Mouse (Mus musculus) thymus, adult 2 months (tissue): ENCODE data around the gene Prmt1. TPM values are rescaled to one million over a fixed set of nuclear protein-coding genes. Genes with fewer than 3 reads are reported as not detected.
"Not testable (repeated sequence)": the region's sequence is repeated elsewhere in the genome, so short reads cannot be mapped to it uniquely, and the experiment has no call there.

ENCODE experiments used
- DNase-seq: peaks from one replicate; pipeline ENCODE4 v3.0.0; 2021
- H3K27ac ChIP-seq: fragments of 200-500 bp; 2 replicates; pipeline ENCODE4 v1.5.1; 2012; ENCODE audit warnings: low read length, control low read depth; ENCODE audit not compliant: control insufficient read depth, insufficient read depth
- H3K27me3 ChIP-seq: fragments of 200-500 bp; 2 replicates; pipeline ENCODE4 v1.6.1; 2012; ENCODE audit warnings: mild to moderate bottlenecking, low read length, moderate library complexity, mixed read lengths; ENCODE audit not compliant: control insufficient read depth, insufficient read depth
- H3K36me3 ChIP-seq: fragments of 200-500 bp; 2 replicates; pipeline ENCODE4 v1.6.1; 2012; ENCODE audit warnings: mild to moderate bottlenecking, low read length, moderate library complexity; ENCODE audit not compliant: control insufficient read depth, insufficient read depth
- H3K4me1 ChIP-seq: fragments of 200-500 bp; replicated peaks from 2 replicates; pipeline ENCODE4 v1.6.1; 2012; ENCODE audit warnings: low read length; ENCODE audit not compliant: control insufficient read depth, insufficient read depth
- H3K4me3 ChIP-seq: fragments of 200-500 bp; 2 replicates; pipeline ENCODE4 v1.5.1; 2012; ENCODE audit warnings: mild to moderate bottlenecking, low read length, control low read depth, moderate library complexity; ENCODE audit not compliant: control insufficient read depth, insufficient read depth
- CTCF ChIP-seq: fragments of 200-500 bp; IDR thresholded peaks from 2 replicates; pipeline ENCODE4 v1.5.1; 2012; ENCODE audit warnings: mild to moderate bottlenecking, control low read depth, low read length, moderate library complexity, borderline replicate concordance; ENCODE audit not compliant: control insufficient read depth, poor library complexity, insufficient read depth; ENCODE audit errors: extremely low read depth
- POLR2A ChIP-seq: fragments of 200-500 bp; IDR thresholded peaks from 2 replicates; pipeline ENCODE4 v1.6.1; 2012; ENCODE audit warnings: mild to moderate bottlenecking, low read length, control low read depth, moderate library complexity; ENCODE audit not compliant: control insufficient read depth, poor library complexity, insufficient read depth; ENCODE audit errors: extremely low read depth
- WGBS: fragments of 180-500 bp; shearing (Covaris S2); methylation state at CpG from one replicate; pipeline ENCODE4 v1.1.7; 2018; 5-methylcytosine and 5-hydroxymethylcytosine counted together
- polyA plus RNA-seq: library from polyadenylated mRNA; depleted of rRNA; stranded (reverse); fragments of >200 nt; gene quantifications from 2 replicates; pipeline ENCODE4 v1.2.3, GENCODE M21; 2012

Gene Prmt1
- polyA plus RNA-seq, 1 experiment, result 242 TPM

DNA sequence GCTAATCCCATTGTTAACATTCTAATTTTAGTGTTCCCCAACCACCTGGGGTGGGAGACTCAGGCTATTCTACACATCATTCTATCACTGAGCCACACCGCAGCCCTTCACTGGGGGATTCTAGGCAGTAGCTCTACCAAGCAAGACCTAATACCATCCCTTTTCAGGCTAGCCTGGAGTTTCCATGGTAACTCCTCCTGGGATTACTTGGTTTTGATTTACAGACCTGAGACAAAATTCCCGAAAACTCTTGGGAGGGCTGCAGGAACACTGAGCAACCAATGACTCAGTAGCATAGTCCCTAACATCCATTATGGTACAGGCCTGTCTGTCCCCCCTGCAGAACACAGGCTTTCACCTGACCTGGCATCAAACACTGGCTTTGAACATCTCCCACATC is 39.9 kb upstream of the Prmt1 start:
- Histone ChIP-seq H3K4me1 (no peaks in the 10 kb centered on the region), H3K27me3 (no peaks in the 10 kb centered on the region), H3K27ac (no peak overlapping the region), H3K4me3 (no peak overlapping the region), H3K36me3 (peaks cover 34% of the 10 kb centered on the region)
- TF ChIP-seq POLR2A, result no peak
- no peak for TF ChIP-seq CTCF
- WGBS, result 94% methylated on average over 2 of the region's 2 CpGs
- no peak for DNase-seq

DNA sequence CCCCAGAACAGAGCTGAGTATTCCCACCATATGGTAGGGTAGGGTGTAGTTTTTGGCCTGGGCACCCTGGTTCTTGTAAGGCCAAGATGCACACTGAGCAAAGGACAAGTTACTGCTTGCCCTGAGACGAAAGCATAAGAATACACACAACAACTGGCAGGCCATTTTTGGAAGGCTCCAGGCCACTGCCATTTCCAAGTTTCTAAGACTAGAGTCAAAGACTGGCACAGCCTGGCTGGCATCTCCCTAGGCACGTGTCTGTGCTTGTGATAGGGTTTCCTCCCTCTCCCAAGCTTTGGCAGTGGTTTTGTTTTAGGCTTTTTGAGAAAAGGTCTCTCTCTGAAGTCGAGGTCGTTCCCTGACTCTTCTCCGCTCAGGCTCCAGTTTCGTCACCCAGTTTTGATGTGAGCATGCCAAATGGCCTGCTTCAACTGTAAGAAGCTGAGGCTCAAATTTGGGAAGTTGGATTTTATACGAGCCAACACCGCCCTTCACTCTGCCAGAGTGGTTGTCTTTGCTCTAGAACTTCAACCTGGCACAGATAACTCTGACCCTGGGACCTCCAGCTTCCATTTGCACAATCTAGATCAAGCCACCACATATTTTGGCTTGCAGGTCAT is 39.3 kb upstream of the Prmt1 start:
- Histone ChIP-seq H3K4me3 (no peak overlapping the region), H3K27ac (no peak overlapping the region), H3K4me1 (no peaks in the 10 kb centered on the region), H3K27me3 (no peaks in the 10 kb centered on the region), H3K36me3 (peaks cover 28% of the 10 kb centered on the region)
- TF ChIP-seq POLR2A, result no peak
- TF ChIP-seq CTCF, result no peak
- no peak for DNase-seq
- WGBS, result 79% methylated on average over 8 of the region's 8 CpGs

DNA sequence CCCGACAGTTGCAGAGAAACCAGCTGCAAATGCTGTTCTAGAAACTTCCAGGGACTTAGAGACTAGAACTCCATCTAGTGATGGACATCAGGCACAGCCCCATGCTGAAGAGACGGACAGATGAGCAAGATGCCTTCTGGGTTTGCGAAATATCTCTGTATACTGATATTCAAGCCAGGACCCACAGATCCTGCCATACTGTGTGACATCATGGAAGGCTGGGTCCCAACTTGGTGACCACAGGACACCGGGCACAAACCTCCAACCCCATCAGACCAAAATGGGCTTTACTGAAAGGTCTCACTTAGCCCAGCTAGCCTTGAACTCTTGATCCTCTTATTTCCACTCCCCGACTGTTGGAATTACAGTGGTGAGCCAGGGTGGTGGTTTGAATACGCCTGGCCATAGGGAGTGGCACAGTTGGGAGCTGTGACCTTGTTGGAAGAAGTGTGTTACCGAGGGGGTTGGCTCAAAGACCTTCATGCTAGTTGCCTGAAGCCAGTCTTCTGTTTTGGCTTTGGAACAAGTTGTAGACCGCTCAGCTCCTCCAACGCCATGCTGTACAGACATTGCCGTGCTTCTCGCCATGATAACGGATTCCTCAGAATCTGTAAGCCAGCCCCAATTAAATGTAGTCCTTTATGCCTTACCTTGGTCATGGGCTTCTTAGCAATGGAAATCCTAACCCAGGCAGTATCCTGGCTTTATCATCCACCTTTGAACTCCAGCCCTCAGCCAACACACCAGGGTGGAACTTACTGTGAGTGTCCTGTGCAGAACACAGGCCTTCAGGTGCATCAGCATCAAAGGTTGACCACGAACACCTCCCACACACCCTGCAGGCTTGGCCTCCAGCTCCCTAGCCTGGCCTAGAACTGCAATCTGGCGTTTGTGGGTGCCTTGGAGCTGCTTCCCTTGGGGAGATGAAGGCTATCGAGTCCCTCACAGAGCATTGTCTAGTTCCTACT is 38.2 kb upstream of the Prmt1 start:
- Histone ChIP-seq H3K4me3 (no peak overlapping the region), H3K36me3 (peaks cover 17% of the 10 kb centered on the region), H3K27me3 (no peaks in the 10 kb centered on the region), H3K27ac (no peak overlapping the region), H3K4me1 (no peaks in the 10 kb centered on the region)
- DNase-seq, result no peak
- 83% methylated on average over 15 of the region's 15 CpGs for WGBS
- TF ChIP-seq POLR2A, result no peak
- no peak for TF ChIP-seq CTCF

DNA sequence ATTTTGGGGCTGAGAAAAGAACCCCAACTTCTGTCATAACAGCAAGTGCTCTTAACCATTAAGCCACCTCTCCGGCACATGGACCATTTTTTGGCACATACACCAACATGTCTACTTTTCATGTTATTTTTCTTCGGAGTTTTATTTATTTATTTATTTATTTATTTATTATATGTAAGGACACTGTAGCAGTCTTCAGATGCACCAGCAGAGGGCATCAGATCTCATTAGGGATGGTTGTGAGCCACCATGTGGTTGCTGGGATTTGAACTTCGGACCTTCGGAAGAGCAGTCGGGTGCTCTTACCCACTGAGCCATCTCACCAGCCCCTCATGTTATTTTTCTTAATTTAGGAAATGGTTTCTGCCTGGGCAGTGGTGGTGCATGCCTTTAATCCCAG is 37.3 kb upstream of the Prmt1 start:
- WGBS, result 70% methylated on average over 5 of the region's 5 CpGs
- H3K4me3 ChIP-seq, result not testable (repeated sequence)
- H3K36me3 ChIP-seq, result peaks cover 12% of the 10 kb centered on the region

DNA sequence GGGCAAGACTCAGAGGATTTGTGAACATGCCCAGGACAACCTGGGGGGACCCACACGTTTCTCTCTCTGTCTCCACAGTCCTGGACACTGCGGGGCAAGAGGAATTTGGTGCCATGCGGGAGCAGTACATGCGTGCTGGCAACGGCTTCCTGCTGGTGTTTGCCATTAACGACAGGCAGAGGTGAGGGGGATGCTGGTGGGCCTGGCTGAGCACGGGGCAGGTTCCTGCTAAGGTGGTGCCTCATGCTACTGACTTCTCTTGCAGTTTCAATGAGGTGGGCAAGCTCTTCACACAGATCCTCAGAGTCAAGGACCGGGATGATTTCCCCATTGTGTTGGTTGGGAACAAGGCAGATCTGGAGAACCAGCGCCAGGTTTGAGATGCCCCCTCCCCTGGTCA is 33.9 kb upstream of the Prmt1 start:
- H3K27me3 ChIP-seq, result no peaks in the 10 kb centered on the region
- H3K36me3 ChIP-seq, result no peaks in the 10 kb centered on the region
- TF ChIP-seq CTCF, result no peak
- no peak for TF ChIP-seq POLR2A
- DNase-seq, result no peak
- no peak overlapping the region for H3K4me3 ChIP-seq
- peaks cover 3% of the 10 kb centered on the region for H3K4me1 ChIP-seq
- H3K27ac ChIP-seq, result no peak overlapping the region
- WGBS, result 95% methylated on average over 9 of the region's 9 CpGs

More for the DNA sequence above, 37.3 kb upstream of the Prmt1 start:
- H3K4me1 ChIP-seq, H3K27ac ChIP-seq, H3K27me3 ChIP-seq, DNase-seq: not testable (repeated sequence)

DNA sequence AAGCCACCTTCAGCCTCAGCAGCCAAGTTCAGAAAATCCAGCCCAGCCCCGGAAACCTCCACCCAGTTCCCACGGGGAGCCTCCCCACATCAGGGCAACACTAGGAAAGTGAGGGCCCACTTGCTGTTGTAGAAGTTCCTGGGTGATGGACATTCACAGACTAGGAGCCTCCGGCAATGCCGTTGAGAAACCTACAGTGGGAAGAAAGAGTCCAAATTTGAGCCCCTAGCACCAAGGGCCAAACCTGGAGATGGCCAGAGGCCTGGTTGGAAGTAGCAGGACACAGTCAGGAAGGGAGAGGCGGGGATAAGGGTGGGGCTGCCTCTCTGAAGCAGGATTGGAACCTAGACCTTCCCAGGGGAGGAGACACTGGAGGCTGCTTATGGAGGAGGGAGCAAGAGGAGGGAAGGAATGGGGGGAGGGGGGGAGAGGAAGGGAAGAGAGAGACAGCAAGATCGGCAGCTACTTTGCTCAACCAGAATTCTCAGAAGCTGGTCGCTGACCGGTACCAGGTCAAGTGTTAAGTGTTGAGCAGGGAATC is 32.7 kb upstream of the Prmt1 start:
- no peak overlapping the region for H3K27ac ChIP-seq
- DNase-seq, result no peak
- H3K4me1 ChIP-seq, result peaks cover 3% of the 10 kb centered on the region
- H3K27me3 ChIP-seq, result no peaks in the 10 kb centered on the region
- TF ChIP-seq CTCF, result no peak
- no peak for TF ChIP-seq POLR2A
- no peak overlapping the region for H3K4me3 ChIP-seq
- WGBS, result 45% methylated on average over 8 of the region's 8 CpGs
- no peaks in the 10 kb centered on the region for H3K36me3 ChIP-seq
